Mouse (Mus musculus): ENCODE results near the gene Kcnc2.

DNA sequence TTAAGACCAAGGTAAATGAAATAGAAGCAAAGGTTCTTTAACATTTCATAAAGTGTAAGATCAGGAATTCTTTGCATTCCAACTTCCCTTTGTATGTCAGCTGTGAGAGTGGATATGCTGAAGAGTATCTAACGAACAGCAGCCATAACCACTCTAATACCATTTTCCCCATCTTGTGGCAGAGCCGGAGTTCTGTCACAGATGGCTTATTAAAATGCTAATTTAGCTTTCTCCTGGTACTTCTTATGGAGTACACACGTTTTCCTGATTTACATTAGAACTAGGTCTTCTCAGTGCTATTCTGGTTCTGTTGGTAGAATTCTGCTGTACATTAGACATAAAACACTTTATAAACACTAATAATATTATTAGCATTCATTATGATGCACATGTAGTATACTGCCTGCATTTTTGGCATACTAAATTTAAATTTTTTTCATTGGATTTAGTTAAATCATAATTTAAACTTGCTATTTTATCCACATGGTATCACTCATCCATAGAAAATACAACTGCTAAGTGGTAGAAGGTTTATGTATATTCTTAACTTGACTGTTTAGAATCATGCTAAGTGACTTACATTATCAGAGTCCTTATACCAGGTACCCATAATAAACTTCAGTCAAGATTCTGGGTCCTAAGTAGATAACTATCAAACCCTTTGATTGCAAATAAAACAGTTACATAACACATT lies 86.9 kb downstream of the Kcnc2 start:
- no peak for TF ChIP-seq CTCF (IDR thresholded peaks at IDR 0.05; ENCODE audit: low read depth, low read length)
- TF ChIP-seq POLR2A (IDR thresholded peaks at IDR 0.05; ENCODE audit: insufficient read depth, low read length), result no peak
